Mouse (Mus musculus) layer of hippocampus, postnatal 10 days (tissue): Measurements from ENCODE around the gene Tm9sf3. TPM values are rescaled to one million over a fixed set of nuclear protein-coding genes. Genes with fewer than 3 reads are reported as not detected.
A peak's percentile ranks its signal among the peaks of the same experiment; 100 is the strongest.
"Not testable (repeated sequence)": the region's sequence is repeated elsewhere in the genome, so short reads cannot be mapped to it uniquely, and the experiment has no call there.

ENCODE experiments used
- DNase-seq, 2 experiments: peaks; one replicate each; pipeline ENCODE4 v3.0.0; 2021; ENCODE audit warnings: low spot score in 2 of 2
- long read RNA-seq: library from polyadenylated mRNA; stranded (forward); transcript quantifications from one replicate; pipeline ENCODE4 v2.0.0, GENCODE M21; 2023
- total RNA-seq, 2 experiments: library from RNA; stranded (reverse); gene quantifications; 2 replicates each; pipeline ENCODE4 v1.2.3; 2021

Gene Tm9sf3
- 100 to 1,000 TPM; 138 TPM for total RNA-seq
- long read RNA-seq, transcript Tm9sf3-202 (15 exons, 3,170 nt), result major isoform, 152 of 176 reads
- long read RNA-seq, partial matches to known transcripts, result 5 of 176 reads
- long read RNA-seq, other reads (novel, unspliced or antisense), result 19 of 176 reads

GRCm38 (mm10) chr19:41263630-41264295 lies at the start of gene Tm9sf3:
Gene Tm9sf3, minus strand, starts transcription at chr19:41263997.
- peak; percentile 83 to 90 for DNase-seq

DNA sequence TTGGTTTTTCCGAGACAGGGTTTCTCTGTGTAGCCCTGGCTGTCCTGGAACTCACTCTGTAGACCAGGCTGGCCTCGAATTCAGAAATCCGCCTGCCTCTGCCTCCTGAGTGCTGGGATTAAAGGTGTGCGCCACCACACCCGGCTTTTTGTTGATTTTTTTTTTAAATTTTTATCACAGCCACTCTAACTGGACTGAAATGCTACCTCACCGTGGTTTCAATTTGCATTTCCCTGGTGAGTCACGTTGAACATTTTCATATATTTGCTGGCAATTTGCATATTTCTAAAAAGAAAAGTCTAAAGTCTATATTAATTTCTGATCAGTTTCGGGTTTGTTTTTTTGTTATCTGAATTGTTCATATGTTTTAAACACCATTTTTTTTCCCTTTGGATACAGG lies 48.8 kb upstream of the Tm9sf3 start:
- DNase-seq, result not testable (repeated sequence)

DNA sequence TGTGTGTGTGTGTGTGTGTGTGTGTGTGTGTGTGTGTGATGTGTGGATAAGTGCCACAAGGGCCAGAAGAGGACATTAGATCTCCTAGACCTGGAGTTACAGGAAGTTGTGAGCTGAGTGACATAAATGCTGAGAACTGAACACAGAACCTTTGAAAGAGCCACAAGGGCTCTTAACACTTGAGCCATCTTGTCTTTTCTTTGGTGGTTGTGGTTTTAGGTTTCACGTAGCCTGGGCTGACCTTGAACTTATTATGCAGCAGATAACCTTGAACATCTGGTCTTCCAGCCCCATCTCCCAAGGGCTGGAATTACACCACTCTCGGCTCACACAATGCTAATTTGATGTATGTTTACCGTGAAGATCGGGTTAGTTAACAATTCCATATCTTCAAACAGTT lies 48.2 kb upstream of the Tm9sf3 start:
- no peak for DNase-seq

DNA sequence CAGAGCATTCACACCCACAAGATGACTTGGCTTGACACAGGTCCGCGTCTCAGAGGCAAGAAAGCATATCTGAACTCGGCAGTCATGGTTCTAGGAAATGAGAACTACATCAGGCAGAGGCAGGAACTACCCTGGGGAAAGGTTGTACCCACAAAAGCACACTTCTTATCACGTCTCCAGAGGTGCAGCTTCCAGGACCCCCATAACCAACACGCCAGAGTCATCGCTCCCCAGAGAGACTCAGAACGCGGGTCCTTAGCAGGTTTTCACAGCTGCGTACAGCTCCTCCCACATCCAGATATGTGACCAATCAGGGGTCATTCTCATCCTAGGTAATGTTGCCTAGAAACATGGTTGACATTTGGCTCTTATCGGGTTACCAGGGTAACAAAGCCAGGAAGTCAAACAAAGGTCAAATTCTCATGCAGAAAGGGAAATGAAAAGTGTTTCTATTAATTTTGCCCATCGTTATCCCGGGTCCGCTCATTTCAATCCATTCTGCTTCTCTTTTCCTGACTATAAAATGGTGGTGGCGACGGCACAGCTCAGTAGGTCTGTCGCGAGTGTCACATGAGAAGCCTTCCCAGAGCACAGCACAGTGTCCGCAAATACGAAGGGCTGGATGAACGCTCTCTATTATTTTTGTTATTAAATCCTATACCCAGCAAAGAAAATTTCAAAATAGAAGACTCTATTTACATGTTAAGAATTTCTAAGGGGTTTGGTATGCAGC lies 47.3 kb upstream of the Tm9sf3 start:
- peak; percentile 11 to 22 for DNase-seq

- no peak for DNase-seq
Measured at GRCm38 (mm10) chr19:41303933-41304332, 40.1 kb upstream of the Tm9sf3 start.

DNA sequence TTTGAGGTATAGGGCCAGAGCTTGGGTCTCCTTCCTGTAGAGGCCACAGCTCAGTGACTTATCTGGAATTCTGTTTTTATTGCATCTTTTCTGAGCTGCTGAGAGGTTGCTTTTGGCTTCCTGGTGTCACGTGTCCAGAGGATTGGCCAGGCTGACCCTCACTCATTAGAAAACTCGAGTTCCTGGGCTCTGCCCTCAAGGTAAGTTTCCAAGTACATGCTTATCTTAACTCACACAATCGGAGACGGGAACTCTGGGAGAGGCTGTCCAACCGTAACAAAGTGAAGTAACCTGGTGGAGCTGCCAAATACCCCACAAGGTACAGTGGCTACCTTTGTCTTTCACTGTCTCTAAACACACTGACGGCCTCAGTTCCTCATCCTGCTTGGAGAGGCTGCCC lies 39.6 kb upstream of the Tm9sf3 start:
- DNase-seq, result no peak

DNA sequence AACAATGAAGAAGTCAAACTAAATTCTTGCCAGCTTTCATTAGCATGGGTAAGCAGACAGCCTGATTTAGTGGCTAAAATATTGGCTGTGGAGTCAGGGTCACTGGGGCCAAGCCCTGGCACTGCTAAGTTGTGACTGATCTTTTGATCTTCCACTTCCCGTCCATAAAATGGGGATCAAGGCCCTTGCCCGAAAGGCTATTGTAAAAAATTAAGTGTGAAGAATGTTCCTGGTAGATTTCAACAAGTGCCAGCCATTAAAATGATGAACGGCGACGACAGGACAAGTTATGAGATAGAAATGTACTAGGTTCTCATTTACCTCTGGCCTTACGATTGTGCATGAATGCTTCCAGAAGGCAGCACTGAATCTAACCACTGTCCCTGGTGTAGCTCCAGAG lies 38.1 kb upstream of the Tm9sf3 start:
- no peak for DNase-seq

- DNase-seq, result no peak
Measured at GRCm38 (mm10) chr19:41299446-41299845, 35.6 kb upstream of the Tm9sf3 start.

- DNase-seq, result no peak
Measured at GRCm38 (mm10) chr19:41290952-41291619, 27.3 kb upstream of the Tm9sf3 start.

GRCm38 (mm10) chr19:41288568-41288967 lies 24.8 kb upstream of the Tm9sf3 start:
- DNase-seq, result no peak

DNA sequence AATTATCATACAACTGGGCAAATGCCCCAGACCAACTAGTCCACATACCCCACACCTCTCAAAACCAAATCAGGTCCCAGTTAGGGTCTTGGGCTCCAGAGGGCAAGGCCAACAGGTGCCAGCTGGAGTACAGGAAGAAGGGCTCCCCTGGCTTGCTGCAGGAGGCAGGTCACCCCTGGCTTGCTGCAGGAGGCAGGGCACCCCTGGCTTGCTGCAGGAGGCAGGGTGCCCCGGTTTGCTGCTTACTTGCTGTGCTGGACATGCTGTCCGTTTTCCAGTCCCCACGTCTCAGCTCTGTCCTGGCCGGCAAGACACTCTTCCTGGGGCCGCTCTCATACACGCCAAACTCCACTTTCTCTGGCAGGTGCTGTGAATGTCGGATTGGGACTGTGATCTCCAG lies 23.4 kb upstream of the Tm9sf3 start:
- no peak for DNase-seq

DNA sequence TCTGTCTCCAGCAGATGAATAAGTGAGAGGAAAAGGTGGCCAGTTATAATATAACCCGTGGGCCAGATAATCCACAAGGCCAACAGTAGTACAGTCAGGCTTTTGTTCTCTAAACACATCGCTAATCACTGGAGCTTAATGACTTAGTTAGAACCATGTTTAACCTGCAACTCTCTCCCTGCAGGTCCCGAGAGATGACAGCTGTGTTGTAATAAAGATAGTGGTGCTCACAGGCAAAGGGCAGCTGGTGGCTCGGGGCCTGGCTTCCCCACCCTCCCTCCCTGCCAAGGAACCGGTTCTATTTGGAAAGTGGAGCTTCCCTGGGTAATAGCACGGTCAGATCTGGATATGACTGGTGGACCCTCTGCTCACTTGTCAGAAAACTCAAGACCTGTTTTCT lies 20.7 kb upstream of the Tm9sf3 start:
- no peak for DNase-seq

GRCm38 (mm10) chr19:41282718-41283117 lies 18.9 kb upstream of the Tm9sf3 start:
- no peak for DNase-seq

- no peak for DNase-seq
Measured at GRCm38 (mm10) chr19:41282216-41282615, 18.4 kb upstream of the Tm9sf3 start.

GRCm38 (mm10) chr19:41279724-41280244 lies 16.0 kb upstream of the Tm9sf3 start:
- DNase-seq, result no peak

DNA sequence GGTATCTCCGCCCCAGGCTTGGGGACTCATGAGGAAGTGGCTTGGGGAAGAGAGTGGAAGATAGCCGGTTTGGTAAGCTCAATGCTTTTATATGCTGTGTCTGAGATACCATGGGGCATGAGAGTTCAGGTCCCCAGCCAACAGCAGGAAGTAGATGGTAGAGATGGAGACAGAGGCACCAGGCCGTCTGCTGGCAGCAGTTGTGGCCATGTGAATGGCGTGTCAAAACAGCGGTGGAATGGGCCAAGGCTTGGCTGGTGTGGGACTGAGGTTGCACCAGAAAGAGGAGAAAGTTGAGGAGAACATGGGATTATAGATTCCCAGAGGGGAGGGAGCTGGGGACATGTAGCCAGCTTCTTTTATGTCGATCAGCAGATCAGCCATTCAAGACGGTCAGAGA lies 14.8 kb upstream of the Tm9sf3 start:
- DNase-seq, result no peak

DNA sequence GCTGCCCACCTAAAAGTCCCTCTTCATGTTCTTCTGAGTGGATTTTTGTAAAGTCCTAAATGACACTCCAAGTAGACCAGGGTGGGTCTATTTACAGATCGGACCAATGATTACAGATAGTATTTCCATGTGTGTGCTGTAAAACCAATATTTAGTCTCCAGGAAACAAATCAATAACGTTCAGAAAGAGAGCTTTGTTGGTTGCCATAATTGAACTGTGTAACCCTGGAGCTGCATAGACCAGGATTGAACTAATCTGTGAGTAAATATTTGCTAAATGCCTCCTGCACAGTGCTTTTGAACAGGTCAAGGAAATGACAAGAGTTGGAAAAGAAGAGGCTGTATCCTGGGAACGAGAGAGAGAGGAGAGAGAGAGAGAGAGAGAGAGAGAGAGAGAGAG lies 11.8 kb upstream of the Tm9sf3 start:
- DNase-seq, result no peak

- DNase-seq, result no peak
Measured at GRCm38 (mm10) chr19:41270906-41271305, 7.1 kb upstream of the Tm9sf3 start.

- DNase-seq, result peak; percentile 18 to 22
Measured at GRCm38 (mm10) chr19:41270151-41270727, 6.4 kb upstream of the Tm9sf3 start.

DNA sequence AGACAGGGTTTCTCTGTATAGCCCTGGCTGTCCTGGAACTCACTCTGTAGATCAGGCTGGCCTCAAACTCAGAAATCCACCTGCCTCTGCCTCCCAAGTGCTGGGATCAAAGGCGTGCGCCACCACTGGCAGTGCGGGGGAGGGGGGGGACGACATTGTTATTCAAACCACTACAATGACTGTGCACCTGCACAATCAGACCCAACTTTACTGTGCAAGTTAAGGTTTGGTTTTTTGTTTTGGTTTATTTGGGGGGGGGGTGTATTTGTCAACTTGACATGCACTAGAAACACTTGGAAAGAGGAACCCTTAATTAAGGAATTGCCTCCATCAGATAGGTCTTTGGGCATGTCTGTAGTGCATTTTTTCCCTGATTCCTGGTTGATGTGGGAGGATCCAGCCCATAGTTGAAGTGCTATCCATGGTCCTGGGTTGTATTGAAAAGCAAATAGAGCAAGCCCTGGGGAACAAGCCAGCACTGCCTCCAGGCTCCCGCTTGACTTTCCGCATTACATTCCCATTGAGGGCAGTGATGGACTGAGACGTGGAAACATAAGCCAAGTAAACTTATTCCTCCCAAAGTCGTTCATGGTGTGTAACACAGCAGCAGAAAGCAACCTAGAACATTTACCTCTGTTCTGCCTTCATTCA lies 2.6 kb upstream of the Tm9sf3 start:
- no peak for DNase-seq

- peak in 1 of 2 experiments; percentile 19 for DNase-seq
Measured at GRCm38 (mm10) chr19:41264331-41264799, 568 bp upstream of the Tm9sf3 start.
